Mouse (Mus musculus): Measurements from ENCODE around the gene Fcgrt.

DNA sequence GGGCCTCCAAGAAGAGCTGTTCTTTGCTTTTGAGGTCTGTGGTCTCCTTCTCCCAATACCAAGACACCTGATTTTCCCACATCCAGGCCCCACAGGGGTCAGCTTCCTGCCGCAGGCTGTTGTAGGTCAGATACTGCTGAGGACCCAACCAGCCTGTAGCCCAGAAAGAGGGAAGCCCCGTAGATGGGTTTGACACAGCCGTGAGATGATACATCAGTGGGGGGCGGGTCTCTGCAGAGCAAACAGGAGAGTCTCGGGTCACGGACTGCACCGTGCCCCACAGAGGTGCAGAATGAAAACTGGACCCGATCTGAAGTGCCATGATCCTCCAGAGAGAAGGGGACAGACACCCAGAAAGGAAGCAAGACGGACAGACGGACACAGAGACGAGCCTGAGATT lies 1.2 kb downstream of the Fcgrt start:
- TF ChIP-seq CTCF (IDR thresholded peaks at IDR 0.05; ENCODE audit: low read depth) = no peak
- no peak for TF ChIP-seq EP300 (IDR thresholded peaks at IDR 0.05; ENCODE audit: low read depth)
